Mouse (Mus musculus) left cerebral cortex, adult 8-10 months (tissue): ENCODE measurements around the gene Ppp1r9a. TPM values are rescaled to one million over a fixed set of nuclear protein-coding genes. Genes with fewer than 3 reads are reported as not detected.

Experiments used
- DNase-seq, 2 experiments: peaks; one replicate each; pipeline ENCODE4 v3.0.0; 2022; ENCODE audit warnings: low spot score in 2 of 2
- total RNA-seq, 4 experiments: library from RNA; stranded (reverse); gene quantifications; 2 replicates each; pipeline ENCODE4 v1.2.4; 2022

The Ppp1r9a gene
- total RNA-seq, 4 experiments from 2014 or later, result 205 to 266 (median 234) TPM

- DNase-seq, result no peak
Observed at GRCm38 (mm10) chr6:5100347-5100746, 197.6 kb downstream of the Ppp1r9a start.

GRCm38 (mm10) chr6:5102741-5103140, 200.0 kb downstream of the Ppp1r9a start:
- DNase-seq, result no peak

GRCm38 (mm10) chr6:5103769-5104168, 201.1 kb downstream of the Ppp1r9a start:
- DNase-seq, result no peak

GRCm38 (mm10) chr6:5104238-5104637, 201.5 kb downstream of the Ppp1r9a start:
- DNase-seq, result no peak

GRCm38 (mm10) chr6:5108494-5108893, 205.8 kb downstream of the Ppp1r9a start:
- DNase-seq, result no peak

GRCm38 (mm10) chr6:5109925-5110714, 207.4 kb downstream of the Ppp1r9a start:
- peak; percentile 72 to 87 for DNase-seq

- no peak for DNase-seq
Observed at GRCm38 (mm10) chr6:5110715-5111048, 208.0 kb downstream of the Ppp1r9a start.

GRCm38 (mm10) chr6:5113103-5113502, 210.4 kb downstream of the Ppp1r9a start:
- DNase-seq, result no peak

GRCm38 (mm10) chr6:5113734-5114133, 211.0 kb downstream of the Ppp1r9a start:
- DNase-seq, result no peak

- no peak for DNase-seq
Observed at GRCm38 (mm10) chr6:5114857-5115256, 212.1 kb downstream of the Ppp1r9a start.

GRCm38 (mm10) chr6:5119181-5119910, 216.6 kb downstream of the Ppp1r9a start:
- no peak for DNase-seq

GRCm38 (mm10) chr6:5120229-5120628, 217.5 kb downstream of the Ppp1r9a start:
- DNase-seq, result no peak

- no peak for DNase-seq
Observed at GRCm38 (mm10) chr6:5129364-5130093, 226.8 kb downstream of the Ppp1r9a start.

GRCm38 (mm10) chr6:5134986-5135385, 232.3 kb downstream of the Ppp1r9a start:
- no peak for DNase-seq

- no peak for DNase-seq
Observed at GRCm38 (mm10) chr6:5136046-5136445, 233.3 kb downstream of the Ppp1r9a start.

- no peak for DNase-seq
Observed at GRCm38 (mm10) chr6:5138875-5139631, 236.3 kb downstream of the Ppp1r9a start.

- DNase-seq, result no peak
Observed at GRCm38 (mm10) chr6:5139666-5140065, 236.9 kb downstream of the Ppp1r9a start.

GRCm38 (mm10) chr6:5147488-5148142, 244.9 kb downstream of the Ppp1r9a start:
- no peak for DNase-seq

GRCm38 (mm10) chr6:5149941-5150340, 247.2 kb downstream of the Ppp1r9a start:
- DNase-seq, result no peak

GRCm38 (mm10) chr6:5151171-5151570, 248.5 kb downstream of the Ppp1r9a start:
- no peak for DNase-seq

GRCm38 (mm10) chr6:5152185-5152584, 249.5 kb downstream of the Ppp1r9a start:
- no peak for DNase-seq
